Comparison of ENCODE assay signal across 8 mouse cellular contexts in the genomic region with DNA sequence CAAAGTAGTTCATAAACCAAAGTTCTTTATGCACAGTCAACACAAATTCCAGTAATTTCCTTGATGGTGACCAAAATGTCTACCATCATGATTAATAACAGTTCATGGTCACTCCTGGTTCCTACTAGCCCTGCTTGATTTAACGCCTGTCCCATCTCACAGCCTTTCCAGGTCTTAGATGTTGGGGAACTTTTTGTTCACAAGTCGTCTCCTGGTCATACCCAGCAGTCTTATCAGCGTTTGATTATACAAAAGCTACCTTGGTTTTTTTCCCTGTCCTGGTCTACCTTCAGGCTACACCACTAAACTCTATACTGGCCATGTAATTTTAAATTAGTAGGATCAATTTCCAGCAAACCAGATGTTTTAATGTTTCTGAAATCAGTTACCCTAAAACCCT. TPM values are rescaled to one million over a fixed set of nuclear protein-coding genes. Genes with fewer than 3 reads are reported as not detected.
DNase-seq lines count a peak whose midpoint lies in the region; ATAC-seq and TF ChIP-seq lines count a peak whose summit lies in the region.

No protein-coding gene starts in this region.

- no peak for TF ChIP-seq CTCF in testis, adult 2 months (IDR thresholded peaks at IDR 0.05; ENCODE audit: control insufficient read depth, insufficient read depth, insufficient replicate concordance, low read depth, low read length)

- TF ChIP-seq POLR2A in testis, adult 2 months (IDR thresholded peaks at IDR 0.05; ENCODE audit: control insufficient read depth, low read depth, low read length): no peak

- H3K4me3 ChIP-seq in testis, adult 2 months (ENCODE audit: control insufficient read depth, low read depth, low read length): peak overlapping the region; percentile 13; the same call in 1 of the 2 replicates
- H3K4me3 ChIP-seq in liver, embryonic 12.5 days: peak overlapping the region; percentile 89

- H3K36me3 ChIP-seq in testis, adult 2 months (ENCODE audit: control insufficient read depth, insufficient read depth, low read length): no peaks in the 10 kb centered on the region; the same call in 1 of the 2 replicates
- H3K36me3 ChIP-seq in liver, embryonic 12.5 days: peaks cover 46% of the 10 kb centered on the region

- 49% methylated on average over 3 of the region's 3 CpGs for WGBS in liver, embryonic 12.5 days (ENCODE audit: insufficient replicate concordance)

- H3K27ac ChIP-seq in testis, adult 2 months (ENCODE audit: control insufficient read depth, insufficient read depth, low read depth, low read length): no peak overlapping the region
- no peak overlapping the region for H3K27ac ChIP-seq in liver, embryonic 12.5 days

- DNase-seq in embryo, embryonic 9.5 days (ENCODE audit: extremely low spot score): peak; percentile 10
- DNase-seq in embryo, embryonic 11 days: no peak
- no peak for DNase-seq in testis, postnatal 14 days (ENCODE audit: low spot score)
- no peak for DNase-seq in cerebellum, adult 18-20 months
- no peak for DNase-seq in layer of hippocampus, postnatal 10 days (ENCODE audit: low spot score in 2 of 2)

- peak overlapping the region; percentile 99 for H3K9ac ChIP-seq in liver, embryonic 12.5 days

- no peaks in the 10 kb centered on the region for H3K9me3 ChIP-seq in liver, embryonic 12.5 days (replicated peaks)

- H3K4me2 ChIP-seq in liver, embryonic 12.5 days: peak overlapping the region; percentile 82

- no peaks in the 10 kb centered on the region; the same call in 1 of the 2 replicates for H3K4me1 ChIP-seq in testis, adult 2 months (ENCODE audit: control insufficient read depth, insufficient read depth, low read length)
- peaks cover 34% of the 10 kb centered on the region for H3K4me1 ChIP-seq in liver, embryonic 12.5 days

- ATAC-seq in liver, embryonic 12.5 days: no peak
- no peak for ATAC-seq in megakaryocyte-erythroid progenitor cell, adult 5-6 weeks (replicated peaks; ENCODE audit: low FRiP score, low TSS enrichment, poor library complexity, severe bottlenecking)

- H3K27me3 ChIP-seq in testis, adult 2 months (ENCODE audit: control insufficient read depth, insufficient read depth, low read length): no peaks in the 10 kb centered on the region
- H3K27me3 ChIP-seq in liver, embryonic 12.5 days (replicated peaks): no peaks in the 10 kb centered on the region

RNA-seq across cellular contexts. Expression of gene Gtf2a1, which starts 3.2 kb away (rescaled TPM):
- polyA plus RNA-seq in testis, adult 2 months (2012; rRNA removed): 17.7 and 19.4 TPM in 2 replicates
- polyA plus RNA-seq in liver, embryonic 12.5 days (2016; fragmentation: Nextera tagmentation; extraction: Ambion mirVana): 28.0 and 29.3 TPM in 2 replicates
- 25.7 and 31.3 TPM in 2 replicates for total RNA-seq in megakaryocyte-erythroid progenitor cell, adult 5-6 weeks (2014; fragmentation: Nextera tagmentation)
- 33.8 and 36.1 TPM in 2 replicates for total RNA-seq in megakaryocyte-erythroid progenitor cell, adult 5-6 weeks (2017)
- total RNA-seq in layer of hippocampus, postnatal 10 days (2021): 10 to 100 TPM; 42.1 to 50.1 TPM
